ENCODE assay signal across 8 mouse cellular contexts in the genomic region with DNA sequence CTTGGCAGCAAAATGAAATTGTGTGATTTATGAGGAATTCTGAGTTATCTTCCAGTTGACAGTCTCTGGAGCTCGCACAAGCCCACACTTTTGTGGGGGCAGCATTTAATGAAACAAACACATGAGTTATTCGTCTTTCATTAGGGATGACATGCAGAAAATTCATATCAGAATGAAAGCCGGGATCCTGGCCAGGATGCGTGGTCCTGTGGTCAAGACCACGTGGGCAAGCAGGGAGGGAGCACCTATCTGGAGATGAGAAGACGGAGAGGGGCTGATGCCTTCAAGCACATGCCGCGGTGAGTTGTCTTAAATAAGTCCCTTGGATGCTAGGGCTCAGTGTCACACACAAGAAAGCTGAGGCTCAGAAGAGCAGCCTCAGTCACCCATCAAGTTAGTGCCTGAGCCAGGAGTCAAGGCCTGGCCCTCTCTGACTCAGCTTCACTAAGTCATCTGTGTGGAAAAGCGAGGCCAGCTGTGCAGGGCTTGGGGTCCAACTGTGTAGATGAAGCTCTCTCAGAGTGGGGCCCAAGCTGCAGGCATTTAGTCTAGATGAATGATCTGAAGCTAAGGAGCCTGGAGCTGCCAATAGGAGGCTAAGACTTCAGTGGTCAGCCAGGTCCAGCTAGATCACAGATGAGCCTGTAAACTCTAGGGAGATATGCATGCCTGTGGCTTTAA.
A peak's percentile ranks its signal among the peaks of the same experiment; 100 is the strongest.
DNase-seq lines count a peak whose midpoint lies in the region; ATAC-seq lines count a peak whose summit lies in the region.

No protein-coding gene starts in this region.

- no peak overlapping the region for H3K4me2 ChIP-seq in hindbrain, embryonic 16.5 days (ENCODE audit: low read length)
- no peak overlapping the region for H3K4me2 ChIP-seq in hindbrain, embryonic 11.5 days (replicated peaks; ENCODE audit: low read depth, low read length)

- DNase-seq in hindbrain, embryonic 11.5 days (ENCODE audit: low spot score) = no peak
- DNase-seq in NIH3T3 (ENCODE audit: low read depth) = peak; percentile 98
- DNase-seq in heart, adult 8-10 months (ENCODE audit: low spot score) = peak; percentile 46
- DNase-seq in kidney, postnatal 14 days = peak; percentile 44
- no peak for DNase-seq in embryo, embryonic 10.5 days (ENCODE audit: low spot score)
- DNase-seq in B cell, adult 2 months = no peak
- DNase-seq in T-cell, adult 2 months (ENCODE audit: low spot score) = no peak

- no peak overlapping the region for H3K9ac ChIP-seq in hindbrain, embryonic 16.5 days (ENCODE audit: low read depth, low read length)
- no peak overlapping the region for H3K9ac ChIP-seq in hindbrain, embryonic 11.5 days (ENCODE audit: low read depth, low read length)

- H3K36me3 ChIP-seq in hindbrain, embryonic 16.5 days (ENCODE audit: control insufficient read depth, insufficient read depth, low read length) = no peaks in the 10 kb centered on the region
- no peaks in the 10 kb centered on the region for H3K36me3 ChIP-seq in hindbrain, embryonic 11.5 days (ENCODE audit: control insufficient read depth, insufficient read depth, low read length)

- 0 out of 2 replicates have a peak, but pooled peaks have one; percentile 14 for ATAC-seq in hindbrain, embryonic 16.5 days
- ATAC-seq in hindbrain, embryonic 11.5 days (ENCODE audit: low FRiP score) = no peak

- H3K4me1 ChIP-seq in hindbrain, embryonic 16.5 days (ENCODE audit: control insufficient read depth, insufficient read depth, low read depth, low read length) = peaks cover 3% of the 10 kb centered on the region
- 0 out of 2 replicates have a peak, but pooled peaks cover 4% of the 10 kb centered on the region for H3K4me1 ChIP-seq in hindbrain, embryonic 11.5 days (replicated peaks; ENCODE audit: control insufficient read depth, insufficient read depth, low read length)

- no peak overlapping the region for H3K4me3 ChIP-seq in hindbrain, embryonic 16.5 days (ENCODE audit: low read length)
- H3K4me3 ChIP-seq in hindbrain, embryonic 11.5 days (ENCODE audit: low read depth, low read length) = no peak overlapping the region

- H3K27ac ChIP-seq in hindbrain, embryonic 16.5 days (ENCODE audit: low read depth, low read length) = no peak overlapping the region
- no peak overlapping the region for H3K27ac ChIP-seq in hindbrain, embryonic 11.5 days (ENCODE audit: low read depth, low read length)

- H3K9me3 ChIP-seq in hindbrain, embryonic 16.5 days (ENCODE audit: control insufficient read depth, low read length) = peaks cover 8% of the 10 kb centered on the region
- H3K9me3 ChIP-seq in hindbrain, embryonic 11.5 days (ENCODE audit: control insufficient read depth, low read length) = no peaks in the 10 kb centered on the region

- 90% methylated on average over 9 of the region's 9 CpGs for WGBS in hindbrain, embryonic 16.5 days
- 93% methylated on average over 9 of the region's 9 CpGs for WGBS in hindbrain, embryonic 11.5 days

- no peaks in the 10 kb centered on the region for H3K27me3 ChIP-seq in hindbrain, embryonic 16.5 days (replicated peaks; ENCODE audit: control insufficient read depth, insufficient read depth, low read length)
- no peaks in the 10 kb centered on the region for H3K27me3 ChIP-seq in hindbrain, embryonic 11.5 days (ENCODE audit: control insufficient read depth, insufficient read depth, low read length)

Comparison
In these comparisons a context has a peak if more than half of its experiments do, and no peak if none do; other contexts are left out.
1. DNase-seq: peak in NIH3T3 (single experiment), heart, adult 8-10 months (single experiment) and kidney, postnatal 14 days (single experiment); none in hindbrain, embryonic 11.5 days (single experiment), embryo, embryonic 10.5 days (single experiment), B cell, adult 2 months (0 of 2) and T-cell, adult 2 months (single experiment).